Mouse (Mus musculus): ENCODE measurements around the gene Hadhb. TPM values are rescaled to one million over a fixed set of nuclear protein-coding genes. Genes with fewer than 3 reads are reported as not detected.
A peak's percentile ranks its signal among the peaks of the same experiment; 100 is the strongest.

Hadhb gene
- polyA plus RNA-seq (2014; fragmentation: Nextera tagmentation; extraction: Ambion mirVana) = 145 and 167 TPM in 2 replicates

- Histone ChIP-seq H3K4me2 (peak within 1 kb of the TSS; percentile 85), H3K27ac (ENCODE audit: low read depth, low read length) (peak within 1 kb of the TSS; percentile 78), H3K27me3 (replicated peaks; ENCODE audit: control insufficient read depth, insufficient read depth, low read length) (no peaks in the 10 kb centered on the region), H3K4me3 (ENCODE audit: low read depth, low read length) (peak within 1 kb of the TSS; percentile 75), H3K9ac (ENCODE audit: low read depth, low read length) (peak within 1 kb of the TSS; percentile 73), H3K4me1 (replicated peaks; ENCODE audit: control insufficient read depth, insufficient read depth, low read length) (peaks cover 6% of the 10 kb centered on the region; the same call in 1 of the 2 replicates), H3K36me3 (ENCODE audit: control insufficient read depth, insufficient read depth, low read length) (no peaks in the 10 kb centered on the region), H3K9me3 (ENCODE audit: control insufficient read depth, low read length) (no peaks in the 10 kb centered on the region)
- WGBS = under 1% methylated on average over 53 of the region's 53 CpGs
- ATAC-seq (replicated peaks; ENCODE audit: low FRiP score) = peak; percentile 89
- DNase-seq (ENCODE audit: low spot score) = peak; percentile 95
Measured at GRCm38 (mm10) chr5:30154474-30155394, at the start of gene Hadhb, which contains the start of gene Hadha. Gene Hadhb, plus strand, starts transcription at chr5:30155248. Gene Hadha, minus strand, starts transcription at chr5:30155162.

GRCm38 (mm10) chr5:30105668-30106300, 49.3 kb upstream of the Hadhb start, which contains the start of gene 3110082J24Rik:
Gene 3110082J24Rik, minus strand, starts transcription at chr5:30106086.
- no peak for ATAC-seq (replicated peaks; ENCODE audit: low FRiP score)
- peak within 1 kb of the TSS; percentile 39 for H3K4me3 ChIP-seq (ENCODE audit: low read depth, low read length)
- no peak within 1 kb of the TSS for H3K9ac ChIP-seq (ENCODE audit: low read depth, low read length)
- peak within 1 kb of the TSS; percentile 58 for H3K4me2 ChIP-seq
- 3% methylated on average over 29 of the region's 29 CpGs for WGBS
- no peaks in the 10 kb centered on the region for H3K9me3 ChIP-seq (ENCODE audit: control insufficient read depth, low read length)
- H3K27me3 ChIP-seq (replicated peaks; ENCODE audit: control insufficient read depth, insufficient read depth, low read length) = peaks cover 67% of the 10 kb centered on the region
- H3K4me1 ChIP-seq (replicated peaks; ENCODE audit: control insufficient read depth, insufficient read depth, low read length) = peaks cover 3% of the 10 kb centered on the region
- no peaks in the 10 kb centered on the region for H3K36me3 ChIP-seq (ENCODE audit: control insufficient read depth, insufficient read depth, low read length)
- no peak for DNase-seq (ENCODE audit: low spot score)
- H3K27ac ChIP-seq (ENCODE audit: low read depth, low read length) = no peak within 1 kb of the TSS

GRCm38 (mm10) chr5:30106756-30107155, 48.3 kb upstream of the Hadhb start:
- no peak overlapping the region for H3K9ac ChIP-seq (ENCODE audit: low read depth, low read length)
- H3K4me2 ChIP-seq = no peak overlapping the region
- 32% methylated on average over 2 of the region's 2 CpGs for WGBS

GRCm38 (mm10) chr5:30107186-30107585, 47.9 kb upstream of the Hadhb start:
- Histone ChIP-seq H3K4me1 (replicated peaks; ENCODE audit: control insufficient read depth, insufficient read depth, low read length) (peaks cover 11% of the 10 kb centered on the region), H3K4me2 (no peak overlapping the region)
- DNase-seq (ENCODE audit: low spot score) = no peak

More at GRCm38 (mm10) chr5:30106756-30107155, 48.3 kb upstream of the Hadhb start:
- Histone ChIP-seq H3K36me3 (ENCODE audit: control insufficient read depth, insufficient read depth, low read length) (no peaks in the 10 kb centered on the region), H3K27me3 (replicated peaks; ENCODE audit: control insufficient read depth, insufficient read depth, low read length) (peaks cover 76% of the 10 kb centered on the region), H3K9me3 (ENCODE audit: control insufficient read depth, low read length) (no peaks in the 10 kb centered on the region), H3K4me1 (replicated peaks; ENCODE audit: control insufficient read depth, insufficient read depth, low read length) (peaks cover 11% of the 10 kb centered on the region), H3K4me3 (ENCODE audit: low read depth, low read length) (no peak overlapping the region), H3K27ac (ENCODE audit: low read depth, low read length) (no peak overlapping the region)
- DNase-seq (ENCODE audit: low spot score) = no peak
- ATAC-seq (replicated peaks; ENCODE audit: low FRiP score) = no peak

GRCm38 (mm10) chr5:30107611-30108041, 47.4 kb upstream of the Hadhb start:
- H3K4me1 ChIP-seq (replicated peaks; ENCODE audit: control insufficient read depth, insufficient read depth, low read length) = peaks cover 11% of the 10 kb centered on the region
- no peak overlapping the region for H3K27ac ChIP-seq (ENCODE audit: low read depth, low read length)
- DNase-seq (ENCODE audit: low spot score) (no peak), ATAC-seq (replicated peaks; ENCODE audit: low FRiP score) (no peak)
- no peak overlapping the region for H3K9ac ChIP-seq (ENCODE audit: low read depth, low read length)
- WGBS = 16% methylated on average over 5 of the region's 5 CpGs
- H3K27me3 ChIP-seq (replicated peaks; ENCODE audit: control insufficient read depth, insufficient read depth, low read length) = peaks cover 84% of the 10 kb centered on the region
- H3K9me3 ChIP-seq (ENCODE audit: control insufficient read depth, low read length) = no peaks in the 10 kb centered on the region
- no peaks in the 10 kb centered on the region for H3K36me3 ChIP-seq (ENCODE audit: control insufficient read depth, insufficient read depth, low read length)
- no peak overlapping the region for H3K4me2 ChIP-seq
- no peak overlapping the region for H3K4me3 ChIP-seq (ENCODE audit: low read depth, low read length)

More at GRCm38 (mm10) chr5:30107186-30107585, 47.9 kb upstream of the Hadhb start:
- peaks cover 81% of the 10 kb centered on the region for H3K27me3 ChIP-seq (replicated peaks; ENCODE audit: control insufficient read depth, insufficient read depth, low read length)
- no peaks in the 10 kb centered on the region for H3K9me3 ChIP-seq (ENCODE audit: control insufficient read depth, low read length)
- 23% methylated on average over 7 of the region's 7 CpGs for WGBS
- H3K27ac ChIP-seq (ENCODE audit: low read depth, low read length) = no peak overlapping the region
- H3K4me3 ChIP-seq (ENCODE audit: low read depth, low read length) = no peak overlapping the region
- H3K9ac ChIP-seq (ENCODE audit: low read depth, low read length) = no peak overlapping the region
- ATAC-seq (replicated peaks; ENCODE audit: low FRiP score) = no peak
- H3K36me3 ChIP-seq (ENCODE audit: control insufficient read depth, insufficient read depth, low read length) = no peaks in the 10 kb centered on the region

GRCm38 (mm10) chr5:30108233-30108632, 46.8 kb upstream of the Hadhb start:
- Histone ChIP-seq H3K27ac (ENCODE audit: low read depth, low read length) (no peak overlapping the region), H3K36me3 (ENCODE audit: control insufficient read depth, insufficient read depth, low read length) (no peaks in the 10 kb centered on the region), H3K4me2 (no peak overlapping the region), H3K4me3 (ENCODE audit: low read depth, low read length) (no peak overlapping the region), H3K27me3 (replicated peaks; ENCODE audit: control insufficient read depth, insufficient read depth, low read length) (peaks cover 88% of the 10 kb centered on the region), H3K4me1 (replicated peaks; ENCODE audit: control insufficient read depth, insufficient read depth, low read length) (peaks cover 11% of the 10 kb centered on the region), H3K9ac (ENCODE audit: low read depth, low read length) (no peak overlapping the region), H3K9me3 (ENCODE audit: control insufficient read depth, low read length) (no peaks in the 10 kb centered on the region)
- WGBS = 68% methylated on average over 6 of the region's 6 CpGs
- no peak for ATAC-seq (replicated peaks; ENCODE audit: low FRiP score)
- no peak for DNase-seq (ENCODE audit: low spot score)

- Histone ChIP-seq H3K4me3 (ENCODE audit: low read depth, low read length) (no peak overlapping the region), H3K27me3 (replicated peaks; ENCODE audit: control insufficient read depth, insufficient read depth, low read length) (peaks cover 89% of the 10 kb centered on the region), H3K9ac (ENCODE audit: low read depth, low read length) (no peak overlapping the region), H3K9me3 (ENCODE audit: control insufficient read depth, low read length) (no peaks in the 10 kb centered on the region), H3K4me1 (replicated peaks; ENCODE audit: control insufficient read depth, insufficient read depth, low read length) (peaks cover 14% of the 10 kb centered on the region), H3K4me2 (no peak overlapping the region), H3K27ac (ENCODE audit: low read depth, low read length) (no peak overlapping the region), H3K36me3 (ENCODE audit: control insufficient read depth, insufficient read depth, low read length) (no peaks in the 10 kb centered on the region)
- DNase-seq (ENCODE audit: low spot score) (no peak), ATAC-seq (replicated peaks; ENCODE audit: low FRiP score) (no peak)
- 47% methylated on average over 2 of the region's 2 CpGs for WGBS
Measured at GRCm38 (mm10) chr5:30109899-30110298, 45.1 kb upstream of the Hadhb start.

- peaks cover 87% of the 10 kb centered on the region for H3K27me3 ChIP-seq (replicated peaks; ENCODE audit: control insufficient read depth, insufficient read depth, low read length)
- H3K9ac ChIP-seq (ENCODE audit: low read depth, low read length) = no peak overlapping the region
- H3K27ac ChIP-seq (ENCODE audit: low read depth, low read length) = no peak overlapping the region
- WGBS = 11% methylated on average over 22 of the region's 22 CpGs
- ATAC-seq (replicated peaks; ENCODE audit: low FRiP score) (0 out of 2 replicates have a peak, but pooled peaks have one; percentile 27), DNase-seq (ENCODE audit: low spot score) (no peak)
- peak overlapping the region; percentile 63 for H3K4me2 ChIP-seq
- H3K9me3 ChIP-seq (ENCODE audit: control insufficient read depth, low read length) = no peaks in the 10 kb centered on the region
- no peaks in the 10 kb centered on the region for H3K36me3 ChIP-seq (ENCODE audit: control insufficient read depth, insufficient read depth, low read length)
- peak overlapping the region; percentile 26 for H3K4me3 ChIP-seq (ENCODE audit: low read depth, low read length)
- H3K4me1 ChIP-seq (replicated peaks; ENCODE audit: control insufficient read depth, insufficient read depth, low read length) = peaks cover 15% of the 10 kb centered on the region
Measured at GRCm38 (mm10) chr5:30110371-30111060, 44.5 kb upstream of the Hadhb start.
